Mouse (Mus musculus) B cell, adult 2 months (primary cell): ENCODE data around the gene Tmem132b.

Source experiments
- DNase-seq, 2 experiments: peaks; one replicate each; pipeline ENCODE4 v3.0.0; 2022

The Tmem132b gene

GRCm38 (mm10) chr5:125583298-125583697 is 51.7 kb downstream of the Tmem132b start:
- no peak for DNase-seq

GRCm38 (mm10) chr5:125583836-125584235 is 52.3 kb downstream of the Tmem132b start:
- DNase-seq, result no peak

DNA sequence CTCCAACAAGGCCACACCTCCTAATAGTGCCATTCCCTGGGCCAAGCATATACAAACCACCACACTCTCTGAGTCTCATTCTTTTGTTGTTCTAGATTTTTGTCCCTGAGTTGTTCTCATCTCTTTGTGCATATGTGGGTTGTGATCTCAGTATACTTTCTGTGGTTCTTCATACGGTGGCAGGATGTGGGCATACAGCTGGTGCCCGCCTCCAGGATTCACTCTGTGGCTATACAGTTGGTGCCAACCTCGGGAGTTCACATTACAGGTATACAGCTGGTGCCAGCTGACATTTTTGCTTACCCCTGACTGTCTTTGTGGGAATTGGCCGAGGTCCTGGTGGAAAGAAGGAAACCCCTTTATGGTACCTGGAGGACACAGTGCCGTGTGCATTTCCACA is 53.6 kb downstream of the Tmem132b start:
- no peak for DNase-seq

- DNase-seq, result no peak
These were observed 56.6 kb downstream of the Tmem132b start for GRCm38 (mm10) chr5:125588203-125588602.

- no peak for DNase-seq
These were observed 57.5 kb downstream of the Tmem132b start for GRCm38 (mm10) chr5:125588876-125589667.

DNA sequence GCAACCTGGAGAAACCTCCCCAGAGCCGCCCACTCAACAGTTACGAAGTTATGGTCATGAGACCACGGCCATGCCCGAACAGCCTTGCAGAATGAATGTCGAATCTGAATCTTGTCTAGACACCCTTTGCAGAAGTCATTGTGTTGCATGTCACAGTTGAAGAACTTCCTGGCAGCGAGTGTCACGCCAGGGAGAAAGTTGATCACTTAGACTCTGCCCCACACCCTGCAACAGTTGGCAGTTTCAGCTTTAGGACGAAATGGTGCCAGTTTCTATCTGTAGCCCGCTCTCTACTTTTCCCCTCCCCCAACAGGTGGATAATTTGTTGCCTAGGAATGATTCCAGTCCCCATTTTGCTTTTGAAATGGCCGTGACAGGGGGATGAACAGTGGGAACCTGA is 66.5 kb downstream of the Tmem132b start:
- no peak for DNase-seq

DNA sequence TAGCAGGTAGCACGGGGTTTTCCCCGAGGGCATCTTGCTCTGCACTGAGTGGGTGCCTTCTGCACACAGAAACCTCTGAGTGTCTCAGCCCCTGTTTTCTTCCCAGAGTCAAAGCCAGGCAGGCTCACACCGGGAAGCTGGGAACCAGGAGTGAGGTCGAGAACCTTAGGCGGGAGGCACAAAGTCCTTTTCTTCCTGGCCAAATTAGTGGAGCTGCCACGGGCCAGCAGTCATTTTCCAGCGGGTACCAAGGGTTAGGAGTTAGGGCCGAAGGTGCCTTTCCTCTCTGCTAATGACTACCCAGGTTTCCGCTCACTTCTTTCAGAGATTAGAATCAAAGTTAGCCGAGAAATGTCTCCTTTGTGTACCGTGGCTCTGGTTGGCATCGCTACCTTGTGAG is 75.6 kb downstream of the Tmem132b start:
- DNase-seq, result no peak

DNA sequence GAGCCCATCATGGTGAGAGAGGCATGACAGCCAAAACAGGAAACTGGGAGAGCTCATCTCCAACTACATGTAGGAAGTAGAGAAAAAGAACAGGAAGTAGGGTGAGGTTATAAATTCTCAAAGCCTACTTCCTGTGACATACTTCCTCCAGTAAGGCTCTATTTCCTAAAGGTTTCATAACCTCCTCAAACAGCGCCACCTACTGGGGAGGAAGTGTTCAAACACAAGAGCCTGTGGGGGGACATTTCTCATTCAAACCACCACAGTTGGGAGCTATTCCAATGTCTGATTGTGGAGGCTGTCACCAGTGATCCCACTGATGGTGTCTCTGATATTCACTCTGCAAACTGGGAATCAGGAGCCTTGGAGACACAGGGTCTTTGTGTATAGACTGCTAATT is 78.4 kb downstream of the Tmem132b start:
- no peak for DNase-seq

DNA sequence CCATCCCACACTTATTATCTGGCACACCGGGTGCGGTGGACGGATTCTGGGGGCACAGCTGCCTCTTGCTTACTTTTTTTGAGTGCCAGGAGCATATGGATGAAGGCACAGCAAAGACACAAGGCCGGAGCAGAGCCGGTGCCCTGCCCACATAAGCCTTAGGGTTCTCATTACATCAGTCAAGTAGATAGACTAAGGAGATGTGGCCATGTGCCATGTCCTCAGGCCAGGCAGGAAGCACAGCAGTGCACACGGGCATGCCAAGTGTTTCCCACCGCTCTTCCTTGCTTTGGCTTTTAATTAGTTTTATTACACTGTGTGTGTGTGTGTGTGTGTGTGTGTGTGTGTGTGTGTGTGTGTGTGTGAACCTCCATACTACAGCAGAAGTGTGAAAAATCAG is 80.9 kb downstream of the Tmem132b start:
- DNase-seq, result no peak

GRCm38 (mm10) chr5:125613136-125613535 is 81.6 kb downstream of the Tmem132b start:
- DNase-seq, result no peak

DNA sequence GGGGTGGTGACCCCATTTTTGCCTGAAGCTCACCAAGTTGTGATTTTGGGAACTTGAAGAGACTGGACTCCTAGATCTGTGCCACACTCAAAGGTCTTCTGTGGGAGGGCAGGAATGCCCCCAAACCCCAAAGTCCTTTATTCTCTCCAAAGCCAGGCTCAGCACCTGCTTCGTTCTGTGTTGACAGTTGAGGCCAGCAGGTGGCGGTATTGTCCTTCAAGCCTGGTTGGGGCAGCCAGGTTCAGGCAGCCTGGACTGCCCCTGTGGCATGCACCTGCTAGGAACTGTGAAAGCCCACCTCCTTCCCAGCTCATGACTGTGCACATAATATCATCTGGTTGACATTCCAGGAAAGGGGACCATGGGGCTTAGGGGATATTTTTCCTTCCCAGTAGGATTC is 82.8 kb downstream of the Tmem132b start:
- no peak for DNase-seq

GRCm38 (mm10) chr5:125617050-125617449 is 85.5 kb downstream of the Tmem132b start:
- no peak for DNase-seq

DNA sequence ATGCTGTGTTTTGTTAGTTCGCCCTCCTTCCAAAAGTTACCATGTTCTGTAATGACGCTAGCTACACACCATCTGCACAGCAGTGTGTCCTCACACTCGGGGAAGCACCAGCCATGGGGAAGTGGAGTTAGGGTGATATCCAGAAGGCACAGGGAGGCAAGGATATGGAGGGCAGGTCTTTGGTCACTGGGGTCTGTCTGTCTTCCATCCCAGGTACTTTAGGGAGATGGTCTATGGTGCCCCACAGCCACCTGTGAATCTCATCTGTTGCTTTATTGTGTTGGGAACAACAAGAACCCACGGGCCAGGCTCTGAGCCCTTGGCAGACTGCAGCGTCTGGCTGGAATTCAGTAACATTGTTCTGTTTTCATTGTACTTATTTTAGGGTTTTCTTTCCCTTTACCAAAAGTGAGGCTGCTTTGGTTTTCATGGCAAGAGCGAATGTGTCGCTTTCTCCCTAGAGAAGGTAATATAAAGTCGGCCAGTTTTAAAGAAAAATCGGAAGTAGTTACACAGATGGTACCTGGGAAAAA is 96.3 kb downstream of the Tmem132b start:
- no peak for DNase-seq

GRCm38 (mm10) chr5:125634666-125635065 is 103.1 kb downstream of the Tmem132b start:
- DNase-seq, result no peak

DNA sequence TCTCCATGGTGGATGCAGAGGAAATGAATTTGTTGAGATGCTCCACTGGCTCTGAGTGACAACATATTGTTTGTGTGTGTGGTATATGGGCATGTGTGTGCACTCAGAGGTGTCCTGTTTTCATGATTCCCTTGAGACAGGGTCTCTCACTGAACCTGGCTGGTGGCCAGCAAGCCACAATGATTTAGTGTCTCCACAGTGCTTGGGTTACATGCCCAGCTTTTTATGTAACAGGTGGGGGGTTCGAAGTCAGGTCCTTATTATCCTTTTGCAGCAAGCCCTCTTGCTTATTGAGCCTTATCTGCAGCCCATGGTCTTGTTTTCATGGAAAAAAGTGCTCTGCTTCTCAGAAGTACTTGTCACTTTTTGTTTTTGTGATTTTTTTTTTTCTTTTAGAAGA is 109.4 kb downstream of the Tmem132b start:
- DNase-seq, result no peak

GRCm38 (mm10) chr5:125641531-125642147 is 110.1 kb downstream of the Tmem132b start:
- DNase-seq, result no peak

DNA sequence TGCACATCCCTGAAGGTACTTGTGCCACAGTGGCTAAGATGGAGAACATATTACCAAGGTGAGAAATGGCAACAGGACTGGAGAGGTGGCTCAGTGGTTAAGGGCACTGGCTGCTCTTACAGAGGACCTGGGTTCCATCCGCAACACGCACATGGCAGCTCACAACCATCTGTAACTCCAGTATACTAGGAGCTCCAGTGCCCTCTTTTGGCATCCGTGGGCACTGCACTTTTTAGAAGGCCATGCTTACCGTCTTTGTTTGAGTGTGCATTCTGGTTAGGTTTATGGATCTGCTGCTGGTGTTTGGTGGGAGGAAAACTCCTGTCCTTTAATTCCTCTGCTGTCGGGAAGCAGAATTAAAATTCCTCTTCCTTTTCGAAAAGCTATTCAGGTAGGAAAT is 116.7 kb downstream of the Tmem132b start:
- DNase-seq, result no peak

GRCm38 (mm10) chr5:125649982-125650381 is 118.4 kb downstream of the Tmem132b start:
- DNase-seq, result no peak

DNA sequence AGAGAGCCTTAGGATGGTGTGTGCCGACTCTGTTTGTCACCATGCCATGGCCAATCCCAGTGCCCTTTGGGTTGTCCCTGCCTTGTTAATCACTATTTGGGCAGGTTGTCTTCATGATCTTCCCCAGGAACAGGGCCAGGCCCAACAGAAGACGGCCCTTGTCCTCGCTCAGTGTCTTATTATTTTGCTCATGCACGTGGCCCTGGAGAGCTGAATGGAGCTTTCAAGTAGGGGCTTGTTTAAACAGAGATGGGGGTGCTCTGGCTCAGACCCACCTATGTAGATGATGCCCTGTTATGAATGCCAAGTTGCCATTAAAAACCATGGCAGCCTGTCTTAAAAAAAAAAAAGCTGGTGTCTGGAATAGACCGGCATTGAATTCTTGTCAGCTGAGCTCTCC is 126.5 kb downstream of the Tmem132b start:
- DNase-seq, result no peak

DNA sequence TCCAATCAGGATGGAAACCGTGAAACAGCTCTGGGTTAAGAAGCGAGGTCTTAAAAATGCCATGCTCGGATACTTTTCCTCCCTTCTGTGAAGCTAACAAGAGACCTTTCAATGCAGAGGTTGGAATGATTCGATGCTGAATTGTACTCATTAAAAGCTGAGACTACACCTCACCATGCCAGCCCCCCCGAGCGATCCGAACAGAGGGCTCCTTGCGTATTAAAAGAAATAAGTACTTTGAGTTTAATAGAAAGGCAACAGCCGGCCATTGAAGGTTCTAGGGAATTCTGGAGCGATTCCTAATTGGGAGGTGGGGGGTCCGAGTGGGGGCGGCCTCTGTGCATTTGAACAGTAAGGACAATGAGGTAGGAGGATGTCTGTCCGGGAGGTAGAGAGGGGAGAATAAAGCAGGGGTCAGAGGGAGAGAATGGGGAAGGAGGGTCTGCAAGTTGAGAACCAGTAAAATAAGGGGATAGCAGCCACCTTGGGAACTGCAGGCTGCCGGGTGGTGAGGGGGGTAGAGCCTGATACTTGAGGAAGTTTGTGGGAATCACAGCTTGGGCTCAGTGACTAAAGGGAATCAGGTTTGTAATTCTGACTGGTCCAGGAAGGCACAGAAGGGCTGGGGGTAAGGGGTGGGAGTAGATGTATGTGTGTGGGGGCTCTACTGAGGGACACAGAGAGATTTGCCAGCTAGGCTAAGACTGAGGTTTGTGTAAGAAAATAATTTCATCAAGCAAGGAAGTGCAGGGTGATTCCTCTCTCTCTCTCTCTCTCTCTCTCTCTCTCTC is 127.6 kb downstream of the Tmem132b start:
- DNase-seq, result no peak

DNA sequence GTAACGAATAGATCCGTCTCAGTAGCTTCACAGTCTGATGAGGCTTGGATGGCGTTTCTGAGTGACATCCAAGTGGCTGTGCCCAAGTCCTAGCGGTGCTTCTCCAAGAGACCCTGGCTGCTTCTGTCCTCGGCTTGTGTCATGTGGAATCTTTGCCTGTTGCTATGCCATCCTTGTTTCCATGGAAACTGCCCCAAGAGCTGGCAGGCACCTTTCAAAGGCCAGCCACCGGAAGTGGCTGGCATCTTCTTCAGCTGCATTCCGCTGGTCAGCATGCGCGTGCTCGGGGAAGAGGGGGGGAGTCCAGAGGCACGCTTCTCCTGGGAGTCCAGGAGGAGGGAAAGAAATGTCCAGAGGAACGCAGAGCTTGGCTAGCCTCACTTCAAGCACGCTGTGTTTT is 144.0 kb downstream of the Tmem132b start:
- no peak for DNase-seq

- DNase-seq, result no peak
These were observed 144.6 kb downstream of the Tmem132b start for GRCm38 (mm10) chr5:125676025-125676623.

DNA sequence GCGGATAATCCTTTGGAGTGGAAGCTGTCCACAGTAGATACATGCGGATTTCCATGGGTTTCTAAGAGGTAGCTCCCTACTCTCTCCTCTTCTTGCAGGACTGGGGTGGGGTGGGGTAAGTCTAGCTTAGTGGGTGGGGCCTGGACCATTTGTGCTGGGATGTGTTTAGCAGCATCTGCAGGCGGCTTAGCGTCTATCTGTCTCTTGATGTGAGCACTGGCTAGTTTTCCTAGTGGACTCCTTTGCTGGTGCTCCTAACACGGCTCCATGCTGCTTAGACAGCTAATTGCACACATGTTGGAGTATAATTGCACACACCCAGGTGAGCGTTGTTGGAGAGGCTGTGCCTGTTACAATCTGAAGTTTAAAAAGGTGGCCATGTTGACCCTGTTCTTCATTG is 149.3 kb downstream of the Tmem132b start:
- DNase-seq, result no peak
